Mouse (Mus musculus) liver, embryonic 14.5 days (tissue): ENCODE results near the gene Thoc3.
"Not testable (repeated sequence)": the region's sequence is repeated elsewhere in the genome, so short reads cannot be mapped to it uniquely, and the experiment has no call there.

Source experiments
- CTCF ChIP-seq: IDR thresholded peaks from 2 replicates; pipeline ENCODE4 v1.5.1; 2016; ENCODE audit warnings: antibody characterized with exemption, low read depth, control low read depth
- EP300 ChIP-seq: IDR thresholded peaks from 2 replicates; pipeline ENCODE4 v1.6.1; 2016; ENCODE audit warnings: antibody characterized with exemption, low read depth

DNA sequence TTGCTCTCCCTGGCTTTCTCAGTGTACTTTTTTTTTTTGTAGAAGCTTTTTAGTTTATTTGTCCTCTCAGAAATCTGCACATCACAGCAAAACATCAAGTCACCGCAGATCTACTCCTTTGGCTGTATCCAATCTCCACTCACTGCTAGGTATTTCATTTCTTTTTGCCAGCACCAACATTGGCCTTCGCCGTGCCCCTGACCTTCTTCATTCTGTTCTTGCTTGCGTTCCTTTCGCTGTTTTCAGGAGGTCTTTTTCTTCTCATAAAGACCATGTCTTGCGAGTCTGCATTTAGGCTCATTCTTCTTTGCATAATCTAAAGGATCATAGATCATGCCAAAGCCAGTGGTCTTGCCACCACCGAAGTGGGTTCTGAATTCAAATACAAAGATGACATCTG is 30.9 kb upstream of the Thoc3 start:
- TF ChIP-seq CTCF, EP300: not testable (repeated sequence)
